Mouse (Mus musculus) adrenal gland, adult 2 months (tissue): Measurements from ENCODE around the gene Zdhhc7. TPM values are rescaled to one million over a fixed set of nuclear protein-coding genes. Genes with fewer than 3 reads are reported as not detected.

ENCODE experiments used
- DNase-seq: peaks from one replicate; pipeline ENCODE4 v3.0.0; 2021
- polyA plus RNA-seq: library from polyadenylated mRNA; depleted of rRNA; stranded (reverse); fragments of >200 nt; gene quantifications from 2 replicates; pipeline ENCODE4 v1.2.3, GENCODE M21; 2012; rRNA removed
- total RNA-seq, 2 experiments: library from RNA; stranded (reverse); gene quantifications; 2 replicates each; pipeline ENCODE4 v1.2.3; 2021

The Zdhhc7 gene
- total and polyA plus RNA-seq, 3 experiments: 41.2 to 124 (median 55.9) TPM

GRCm38 (mm10) chr8:120034471-120034870, 66.8 kb downstream of the Zdhhc7 start:
- no peak for DNase-seq

- DNase-seq: no peak
Measured at GRCm38 (mm10) chr8:120032549-120033208, 68.6 kb downstream of the Zdhhc7 start.

Other genes starting within 250 kb of the Zdhhc7 start
- 10 to 100 TPM in 1 of 2 experiments, 1 to 10 TPM in 1; 4.3 to 11.3 TPM for gene Klhl36, start 239.2 kb downstream of the Zdhhc7 start, total RNA-seq
- gene Klhl36, start 239.2 kb downstream of the Zdhhc7 start, polyA plus RNA-seq: 19.8 and 25.5 TPM in 2 replicates
- gene Usp10, start 191.1 kb downstream of the Zdhhc7 start, total RNA-seq: 100 to 1,000 TPM in 1 of 2 experiments, 10 to 100 TPM in 1; 93.9 to 133 TPM
- gene Usp10, start 191.1 kb downstream of the Zdhhc7 start, polyA plus RNA-seq: 64.7 and 96.5 TPM in 2 replicates
- 1 to 10 TPM; 5.9 to 9.9 TPM for gene Gm20388, start 190.6 kb downstream of the Zdhhc7 start, total RNA-seq
- gene Gm20388, start 190.6 kb downstream of the Zdhhc7 start, polyA plus RNA-seq: 43.6 and 50.1 TPM in 2 replicates
- gene Crispld2, start 109.0 kb downstream of the Zdhhc7 start, total RNA-seq: 10 to 100 TPM; 15.5 to 19.5 TPM
- 17.6 and 20.4 TPM in 2 replicates for gene Crispld2, start 109.0 kb downstream of the Zdhhc7 start, polyA plus RNA-seq
- gene 6430548M08Rik, start 12.7 kb upstream of the Zdhhc7 start, total RNA-seq: 100 to 1,000 TPM in 1 of 2 experiments, 10 to 100 TPM in 1; 98.5 to 118 TPM
- 107 and 149 TPM in 2 replicates for gene 6430548M08Rik, start 12.7 kb upstream of the Zdhhc7 start, polyA plus RNA-seq
- gene Fam92b, start 76.0 kb upstream of the Zdhhc7 start, total RNA-seq: 1 to 10 TPM in 1 of 2 experiments, under 1 TPM in 1; 0.61 to 1.4 TPM
- 0.95 and 1.7 TPM in 2 replicates for gene Fam92b, start 76.0 kb upstream of the Zdhhc7 start, polyA plus RNA-seq
- 10 to 100 TPM; 27.1 to 28.7 TPM for gene Gse1, start 127.0 kb upstream of the Zdhhc7 start, total RNA-seq
- 42.1 and 46.3 TPM in 2 replicates for gene Gse1, start 127.0 kb upstream of the Zdhhc7 start, polyA plus RNA-seq